Mouse (Mus musculus) thymus, adult 2 months (tissue): Measurements from ENCODE around the gene Disp1. TPM values are rescaled to one million over a fixed set of nuclear protein-coding genes. Genes with fewer than 3 reads are reported as not detected.
A peak's percentile ranks its signal among the peaks of the same experiment; 100 is the strongest.

ENCODE experiments used
- DNase-seq: peaks from one replicate; pipeline ENCODE4 v3.0.0; 2021
- H3K27ac ChIP-seq: fragments of 200-500 bp; 2 replicates; pipeline ENCODE4 v1.5.1; 2012; ENCODE audit warnings: low read length, control low read depth; ENCODE audit not compliant: control insufficient read depth, insufficient read depth
- H3K27me3 ChIP-seq: fragments of 200-500 bp; 2 replicates; pipeline ENCODE4 v1.6.1; 2012; ENCODE audit warnings: mild to moderate bottlenecking, low read length, moderate library complexity, mixed read lengths; ENCODE audit not compliant: control insufficient read depth, insufficient read depth
- H3K36me3 ChIP-seq: fragments of 200-500 bp; 2 replicates; pipeline ENCODE4 v1.6.1; 2012; ENCODE audit warnings: mild to moderate bottlenecking, low read length, moderate library complexity; ENCODE audit not compliant: control insufficient read depth, insufficient read depth
- H3K4me1 ChIP-seq: fragments of 200-500 bp; replicated peaks from 2 replicates; pipeline ENCODE4 v1.6.1; 2012; ENCODE audit warnings: low read length; ENCODE audit not compliant: control insufficient read depth, insufficient read depth
- H3K4me3 ChIP-seq: fragments of 200-500 bp; 2 replicates; pipeline ENCODE4 v1.5.1; 2012; ENCODE audit warnings: mild to moderate bottlenecking, low read length, control low read depth, moderate library complexity; ENCODE audit not compliant: control insufficient read depth, insufficient read depth
- CTCF ChIP-seq: fragments of 200-500 bp; IDR thresholded peaks from 2 replicates; pipeline ENCODE4 v1.5.1; 2012; ENCODE audit warnings: mild to moderate bottlenecking, control low read depth, low read length, moderate library complexity, borderline replicate concordance; ENCODE audit not compliant: control insufficient read depth, poor library complexity, insufficient read depth; ENCODE audit errors: extremely low read depth
- POLR2A ChIP-seq: fragments of 200-500 bp; IDR thresholded peaks from 2 replicates; pipeline ENCODE4 v1.6.1; 2012; ENCODE audit warnings: mild to moderate bottlenecking, low read length, control low read depth, moderate library complexity; ENCODE audit not compliant: control insufficient read depth, poor library complexity, insufficient read depth; ENCODE audit errors: extremely low read depth
- WGBS: fragments of 180-500 bp; shearing (Covaris S2); methylation state at CpG from one replicate; pipeline ENCODE4 v1.1.7; 2018; 5-methylcytosine and 5-hydroxymethylcytosine counted together
- polyA plus RNA-seq: library from polyadenylated mRNA; depleted of rRNA; stranded (reverse); fragments of >200 nt; gene quantifications from 2 replicates; pipeline ENCODE4 v1.2.3, GENCODE M21; 2012

Gene Disp1
- polyA plus RNA-seq, 1 experiment: 28.9 TPM

- peaks cover 31% of the 10 kb centered on the region for H3K4me1 ChIP-seq
- H3K4me3 ChIP-seq: no peak overlapping the region
- no peak overlapping the region for H3K27ac ChIP-seq
- WGBS: 89% methylated on average over 4 of the region's 4 CpGs
- TF ChIP-seq CTCF (no peak), POLR2A (no peak)
- no peak for DNase-seq
- no peaks in the 10 kb centered on the region for H3K36me3 ChIP-seq
- H3K27me3 ChIP-seq: no peaks in the 10 kb centered on the region
These were observed 29.3 kb upstream of the Disp1 start for GRCm38 (mm10) chr1:183250612-183251011.

GRCm38 (mm10) chr1:183248144-183248543, 26.8 kb upstream of the Disp1 start:
- WGBS: 80% methylated on average over 1 of the region's 1 CpGs
- TF ChIP-seq CTCF (no peak), POLR2A (no peak)

GRCm38 (mm10) chr1:183243293-183243692, 22.0 kb upstream of the Disp1 start:
- peak; percentile 17 for DNase-seq
- 83% methylated on average over 7 of the region's 7 CpGs for WGBS
- no peak overlapping the region for H3K27ac ChIP-seq
- TF ChIP-seq CTCF: no peak
- no peak for TF ChIP-seq POLR2A
- no peak overlapping the region for H3K4me3 ChIP-seq
- no peaks in the 10 kb centered on the region for H3K4me1 ChIP-seq
- no peaks in the 10 kb centered on the region for H3K36me3 ChIP-seq
- H3K27me3 ChIP-seq: no peaks in the 10 kb centered on the region

More at GRCm38 (mm10) chr1:183248144-183248543, 26.8 kb upstream of the Disp1 start:
- Histone ChIP-seq H3K36me3 (no peaks in the 10 kb centered on the region), H3K4me3 (no peak overlapping the region), H3K4me1 (peaks cover 26% of the 10 kb centered on the region), H3K27ac (no peak overlapping the region), H3K27me3 (no peaks in the 10 kb centered on the region)
- DNase-seq: no peak

- 33% methylated on average over 2 of the region's 2 CpGs for WGBS
- Histone ChIP-seq H3K36me3 (no peaks in the 10 kb centered on the region), H3K27me3 (no peaks in the 10 kb centered on the region), H3K27ac (no peak overlapping the region), H3K4me3 (no peak overlapping the region), H3K4me1 (no peaks in the 10 kb centered on the region)
- TF ChIP-seq POLR2A (no peak), CTCF (no peak)
- DNase-seq: peak; percentile 46
These were observed 16.6 kb upstream of the Disp1 start for GRCm38 (mm10) chr1:183237901-183238300.

- Histone ChIP-seq H3K4me1 (no peaks in the 10 kb centered on the region), H3K4me3 (no peak overlapping the region), H3K27me3 (no peaks in the 10 kb centered on the region), H3K36me3 (no peaks in the 10 kb centered on the region), H3K27ac (no peak overlapping the region)
- TF ChIP-seq CTCF (no peak), POLR2A (no peak)
- DNase-seq: no peak
- 93% methylated on average over 5 of the region's 5 CpGs for WGBS
These were observed 15.1 kb upstream of the Disp1 start for GRCm38 (mm10) chr1:183236460-183236859.

GRCm38 (mm10) chr1:183233679-183234174, 12.4 kb upstream of the Disp1 start:
- no peak overlapping the region for H3K27ac ChIP-seq
- 96% methylated on average over 11 of the region's 11 CpGs for WGBS

More at GRCm38 (mm10) chr1:183233679-183234174, 12.4 kb upstream of the Disp1 start:
- Histone ChIP-seq H3K36me3 (no peaks in the 10 kb centered on the region), H3K4me3 (no peak overlapping the region), H3K27me3 (no peaks in the 10 kb centered on the region), H3K4me1 (no peaks in the 10 kb centered on the region)
- no peak for DNase-seq
- no peak for TF ChIP-seq CTCF
- TF ChIP-seq POLR2A: no peak
